Mouse (Mus musculus): Measurements from ENCODE around the gene Stk10. TPM values are rescaled to one million over a fixed set of nuclear protein-coding genes. Genes with fewer than 3 reads are reported as not detected.

Gene Stk10
- polyA plus RNA-seq, 1 experiment from 2014 or later = 3.5 TPM

GRCm38 (mm10) chr11:32527006-32527405, 6.1 kb upstream of the Stk10 start:
- peaks cover 4% of the 10 kb centered on the region; the same call in 1 of the 2 replicates for H3K27me3 ChIP-seq
- 70% methylated on average over 4 of the region's 4 CpGs for WGBS
- 0 out of 2 replicates have a peak, but pooled peaks cover 12% of the 10 kb centered on the region for H3K36me3 ChIP-seq
- no peak overlapping the region for H3K27ac ChIP-seq (replicated peaks)
- H3K4me2 ChIP-seq (replicated peaks) = no peak overlapping the region
- no peak overlapping the region for H3K9ac ChIP-seq
- no peak overlapping the region for H3K4me3 ChIP-seq (replicated peaks)
- ATAC-seq (ENCODE audit: insufficient number of reproducible peaks, low FRiP score, low TSS enrichment, low read depth) = no peak
- 0 out of 2 replicates have a peak, but pooled peaks cover 2% of the 10 kb centered on the region for H3K4me1 ChIP-seq
- H3K9me3 ChIP-seq (replicated peaks) = no peaks in the 10 kb centered on the region

- Histone ChIP-seq H3K27me3 (peaks cover 4% of the 10 kb centered on the region; the same call in 1 of the 2 replicates), H3K4me3 (replicated peaks) (no peak overlapping the region), H3K9me3 (replicated peaks) (no peaks in the 10 kb centered on the region), H3K9ac (no peak overlapping the region), H3K4me2 (replicated peaks) (no peak overlapping the region), H3K36me3 (0 out of 2 replicates have a peak, but pooled peaks cover 4% of the 10 kb centered on the region), H3K27ac (replicated peaks) (no peak overlapping the region), H3K4me1 (peaks cover 24% of the 10 kb centered on the region)
- ATAC-seq (ENCODE audit: insufficient number of reproducible peaks, low FRiP score, low TSS enrichment, low read depth) = no peak
- WGBS = 90% methylated on average over 1 of the region's 1 CpGs
Measured at GRCm38 (mm10) chr11:32530151-32530550, 3.0 kb upstream of the Stk10 start.

- Histone ChIP-seq H3K27me3 (peaks cover 4% of the 10 kb centered on the region; the same call in 1 of the 2 replicates), H3K9ac (peak within 1 kb of the TSS; percentile 53), H3K36me3 (0 out of 2 replicates have a peak, but pooled peaks cover 4% of the 10 kb centered on the region), H3K27ac (replicated peaks) (no peak within 1 kb of the TSS), H3K9me3 (replicated peaks) (no peaks in the 10 kb centered on the region), H3K4me2 (replicated peaks) (peak within 1 kb of the TSS; percentile 98), H3K4me1 (peaks cover 25% of the 10 kb centered on the region), H3K4me3 (replicated peaks) (peak within 1 kb of the TSS; percentile 66)
- WGBS = 6% methylated on average over 33 of the region's 33 CpGs
- no peak for ATAC-seq (ENCODE audit: insufficient number of reproducible peaks, low FRiP score, low TSS enrichment, low read depth)
Measured at GRCm38 (mm10) chr11:32531871-32532764, 987 bp upstream of the Stk10 start, which contains the start of gene Efcab9. Efcab9 (minus strand) TSS chr11:32532081.

- peak overlapping the region; percentile 66 for H3K4me3 ChIP-seq (replicated peaks)
- H3K36me3 ChIP-seq = no peaks in the 10 kb centered on the region
- peak overlapping the region; percentile 98 for H3K4me2 ChIP-seq (replicated peaks)
- WGBS = under 1% methylated on average over 24 of the region's 24 CpGs
- H3K9ac ChIP-seq = peak overlapping the region; percentile 53
- H3K4me1 ChIP-seq = peaks cover 27% of the 10 kb centered on the region
- no peaks in the 10 kb centered on the region for H3K9me3 ChIP-seq (replicated peaks)
- ATAC-seq (ENCODE audit: insufficient number of reproducible peaks, low FRiP score, low TSS enrichment, low read depth) = no peak; the same call in 1 of the 2 replicates
- H3K27me3 ChIP-seq = peaks cover 4% of the 10 kb centered on the region; the same call in 1 of the 2 replicates
- 0 out of 2 replicates have a peak overlapping the region, but pooled peaks have one; percentile 17 for H3K27ac ChIP-seq (replicated peaks)
Measured at GRCm38 (mm10) chr11:32533482-32534261, 567 bp downstream of the Stk10 start.

- 69% methylated on average over 7 of the region's 7 CpGs for WGBS
- H3K36me3 ChIP-seq = no peaks in the 10 kb centered on the region
- peaks cover 27% of the 10 kb centered on the region for H3K4me1 ChIP-seq
- H3K4me2 ChIP-seq (replicated peaks) = peak overlapping the region; percentile 98; the same call in 1 of the 2 replicates
- no peak overlapping the region for H3K9ac ChIP-seq
- H3K27ac ChIP-seq (replicated peaks) = no peak overlapping the region
- peak overlapping the region; percentile 66; the same call in 1 of the 2 replicates for H3K4me3 ChIP-seq (replicated peaks)
- no peak for ATAC-seq (ENCODE audit: insufficient number of reproducible peaks, low FRiP score, low TSS enrichment, low read depth)
- H3K9me3 ChIP-seq (replicated peaks) = no peaks in the 10 kb centered on the region
- H3K27me3 ChIP-seq = peaks cover 4% of the 10 kb centered on the region; the same call in 1 of the 2 replicates
Measured at GRCm38 (mm10) chr11:32534453-32535075, 1.5 kb downstream of the Stk10 start.

GRCm38 (mm10) chr11:32535646-32536045, 2.5 kb downstream of the Stk10 start:
- Histone ChIP-seq H3K36me3 (no peaks in the 10 kb centered on the region), H3K27me3 (peaks cover 4% of the 10 kb centered on the region; the same call in 1 of the 2 replicates), H3K9ac (no peak overlapping the region), H3K9me3 (replicated peaks) (no peaks in the 10 kb centered on the region), H3K4me2 (replicated peaks) (no peak overlapping the region), H3K4me1 (peaks cover 27% of the 10 kb centered on the region), H3K27ac (replicated peaks) (no peak overlapping the region), H3K4me3 (replicated peaks) (no peak overlapping the region)
- 95% methylated on average over 4 of the region's 4 CpGs for WGBS
- ATAC-seq (ENCODE audit: insufficient number of reproducible peaks, low FRiP score, low TSS enrichment, low read depth) = no peak

GRCm38 (mm10) chr11:32536954-32537353, 3.8 kb downstream of the Stk10 start:
- Histone ChIP-seq H3K9me3 (replicated peaks) (no peaks in the 10 kb centered on the region), H3K4me1 (peaks cover 25% of the 10 kb centered on the region), H3K9ac (no peak overlapping the region), H3K27ac (replicated peaks) (no peak overlapping the region), H3K4me2 (replicated peaks) (no peak overlapping the region), H3K36me3 (no peaks in the 10 kb centered on the region), H3K27me3 (no peaks in the 10 kb centered on the region), H3K4me3 (replicated peaks) (no peak overlapping the region)
- 48% methylated on average over 7 of the region's 7 CpGs for WGBS
- ATAC-seq (ENCODE audit: insufficient number of reproducible peaks, low FRiP score, low TSS enrichment, low read depth) = no peak

GRCm38 (mm10) chr11:32538435-32538834, 5.3 kb downstream of the Stk10 start:
- no peaks in the 10 kb centered on the region for H3K9me3 ChIP-seq (replicated peaks)
- H3K36me3 ChIP-seq = no peaks in the 10 kb centered on the region
- H3K27me3 ChIP-seq = no peaks in the 10 kb centered on the region
- peaks cover 20% of the 10 kb centered on the region for H3K4me1 ChIP-seq
- no peak overlapping the region for H3K4me2 ChIP-seq (replicated peaks)
- no peak overlapping the region for H3K27ac ChIP-seq (replicated peaks)
- 58% methylated on average over 6 of the region's 6 CpGs for WGBS
- H3K9ac ChIP-seq = no peak overlapping the region
- H3K4me3 ChIP-seq (replicated peaks) = no peak overlapping the region
- no peak for ATAC-seq (ENCODE audit: insufficient number of reproducible peaks, low FRiP score, low TSS enrichment, low read depth)

- Histone ChIP-seq H3K36me3 (no peaks in the 10 kb centered on the region), H3K27ac (replicated peaks) (no peak overlapping the region), H3K9ac (no peak overlapping the region), H3K9me3 (replicated peaks) (no peaks in the 10 kb centered on the region), H3K4me3 (replicated peaks) (no peak overlapping the region), H3K4me1 (peaks cover 16% of the 10 kb centered on the region; the same call in 1 of the 2 replicates), H3K4me2 (replicated peaks) (no peak overlapping the region), H3K27me3 (no peaks in the 10 kb centered on the region)
- 80% methylated on average over 4 of the region's 4 CpGs for WGBS
- ATAC-seq (ENCODE audit: insufficient number of reproducible peaks, low FRiP score, low TSS enrichment, low read depth) = no peak
Measured at GRCm38 (mm10) chr11:32538846-32539245, 5.7 kb downstream of the Stk10 start.

- Histone ChIP-seq H3K9ac (no peak overlapping the region), H3K9me3 (replicated peaks) (no peaks in the 10 kb centered on the region), H3K4me2 (replicated peaks) (no peak overlapping the region), H3K27ac (replicated peaks) (no peak overlapping the region), H3K4me3 (replicated peaks) (no peak overlapping the region), H3K4me1 (peaks cover 7% of the 10 kb centered on the region; the same call in 1 of the 2 replicates), H3K36me3 (no peaks in the 10 kb centered on the region), H3K27me3 (no peaks in the 10 kb centered on the region)
- no peak for ATAC-seq (ENCODE audit: insufficient number of reproducible peaks, low FRiP score, low TSS enrichment, low read depth)
- WGBS = 78% methylated on average over 7 of the region's 7 CpGs
Measured at GRCm38 (mm10) chr11:32539717-32540116, 6.6 kb downstream of the Stk10 start.
